In the genomic region with DNA sequence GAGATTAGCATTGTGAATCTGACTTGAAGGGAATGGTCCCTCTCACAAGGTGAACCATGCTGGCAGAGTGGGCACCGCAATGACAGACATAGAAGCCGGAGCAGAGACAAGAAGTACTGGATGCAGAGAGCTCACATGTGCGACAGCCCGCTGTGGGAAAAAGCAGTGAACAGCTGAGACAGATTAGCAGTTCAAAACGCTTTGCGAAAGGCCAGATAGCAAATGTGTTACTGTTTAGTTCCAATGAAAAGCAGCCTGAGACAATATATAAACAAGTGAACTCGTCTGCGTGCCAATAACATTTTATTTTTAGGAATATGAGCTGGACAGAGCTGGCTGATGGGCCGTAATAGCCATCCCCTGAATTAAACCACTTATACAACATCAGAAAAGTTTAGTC, we compare ENCODE assay signal across 24 mouse cellular contexts. TPM values are rescaled to one million over a fixed set of nuclear protein-coding genes. Genes with fewer than 3 reads are reported as not detected.
DNase-seq lines count a peak whose midpoint lies in the region; ATAC-seq and TF ChIP-seq lines count a peak whose summit lies in the region.
"Had no signal": no experiment of that assay in that cellular context is flagged by ENCODE, and none has a peak within 500 bp of the region (broad histone marks: within the 10 kb centered on the region; RNA-seq: fewer than 3 reads in every experiment).

No protein-coding gene starts in this region.

- no peak overlapping the region for H3K4me3 ChIP-seq in heart, adult 2 months
- no peak overlapping the region for H3K4me3 ChIP-seq in lung, postnatal 0 days (ENCODE audit: low read depth, low read length)
- H3K4me3 ChIP-seq: heart, embryonic 10.5 days; hindbrain, embryonic 15.5 days; neural tube, embryonic 15.5 days had no signal

- no peak for TF ChIP-seq EP300 in heart, adult 2 months (IDR thresholded peaks at IDR 0.05; ENCODE audit: insufficient read depth, low read depth, low read length)
- peak; percentile 8; the same call in 1 of the 2 replicates for TF ChIP-seq EP300 in lung, postnatal 0 days (IDR thresholded peaks at IDR 0.05)

- no peaks in the 10 kb centered on the region for H3K27me3 ChIP-seq in heart, adult 2 months (ENCODE audit: control insufficient read depth, insufficient read depth, low read length)
- no peaks in the 10 kb centered on the region for H3K27me3 ChIP-seq in lung, postnatal 0 days (replicated peaks; ENCODE audit: insufficient read depth, low read length)
- H3K27me3 ChIP-seq: hindbrain, embryonic 15.5 days; neural tube, embryonic 15.5 days had no signal

- no peaks in the 10 kb centered on the region for H3K79me2 ChIP-seq in heart, adult 2 months (replicated peaks; ENCODE audit: control insufficient read depth, insufficient read depth, low read length)

- no peak overlapping the region for H3K9ac ChIP-seq in heart, adult 2 months (ENCODE audit: low read depth, low read length)
- no peak overlapping the region for H3K9ac ChIP-seq in lung, postnatal 0 days (replicated peaks; ENCODE audit: low read depth)
- H3K9ac ChIP-seq: hindbrain, embryonic 15.5 days; neural tube, embryonic 15.5 days had no signal

- ATAC-seq in lung, postnatal 0 days = peak; percentile 63
- ATAC-seq in activated CD4-positive, CD25-positive, alpha-beta regulatory T cell, adult 4 months = no peak
- ATAC-seq: forebrain, embryonic 16.5 days; intestine, embryonic 16.5 days; Patski had no signal

- H3K9me3 ChIP-seq in lung, postnatal 0 days (ENCODE audit: low read length) = no peaks in the 10 kb centered on the region
- H3K9me3 ChIP-seq: heart, embryonic 10.5 days; hindbrain, embryonic 15.5 days; neural tube, embryonic 15.5 days had no signal

- no peak for TF ChIP-seq POLR2A in heart, adult 2 months (IDR thresholded peaks at IDR 0.05; ENCODE audit: insufficient read depth, low read depth, low read length)

- WGBS in heart, adult 2 months = 40% methylated on average over 9 of the region's 9 CpGs
- 51% methylated on average over 9 of the region's 9 CpGs for WGBS in lung, postnatal 0 days

- intact Hi-C loops in heart, postnatal 10 days (cut with DNase I) = no loop called here
- intact Hi-C loops in heart, adult 2 months (cut with DNase I) = no loop called here

- H3K27ac ChIP-seq in heart, adult 2 months = no peak overlapping the region
- H3K27ac ChIP-seq in lung, postnatal 0 days (ENCODE audit: low read length) = no peak overlapping the region
- H3K27ac ChIP-seq: heart, embryonic 10.5 days; hindbrain, embryonic 15.5 days; macrophage; neural tube, embryonic 15.5 days had no signal

- TF ChIP-seq CTCF in heart, adult 2 months (IDR thresholded peaks at IDR 0.05) = no peak
- no peak for TF ChIP-seq CTCF in lung, postnatal 0 days (IDR thresholded peaks at IDR 0.05)

- peak; percentile 19 to 23 for DNase-seq in heart, postnatal 10 days
- DNase-seq in heart, adult 2 months = no peak
- DNase-seq in lung, postnatal 0 days (ENCODE audit: low spot score) = peak; percentile 86
- DNase-seq in lung, adult 18-20 months = no peak
- DNase-seq in forelimb bud, embryonic 11.5 days (ENCODE audit: low read depth, low spot score) = peak; percentile 41
- DNase-seq in thymus, adult 18-20 months = no peak
- DNase-seq: adrenal gland, postnatal 36 days; B cell, adult 2 months; cerebellum, adult 2 months; heart, postnatal 36 days; kidney, postnatal 25 days; layer of hippocampus, adult 9-11 months; liver; right cerebral cortex, postnatal 25 days; thymus, postnatal 4 days had no signal

- H3K4me2 ChIP-seq in lung, postnatal 0 days (replicated peaks; ENCODE audit: low read depth, low read length) = no peak overlapping the region
- H3K4me2 ChIP-seq: hindbrain, embryonic 15.5 days; midbrain, embryonic 11.5 days; neural tube, embryonic 15.5 days had no signal

- peaks cover 2% of the 10 kb centered on the region; the same call in 1 of the 2 replicates for H3K4me1 ChIP-seq in heart, adult 2 months (ENCODE audit: control insufficient read depth, insufficient read depth, low read length)
- H3K4me1 ChIP-seq in lung, postnatal 0 days (ENCODE audit: insufficient read depth, low read depth, low read length) = 0 out of 2 replicates have a peak, but pooled peaks cover 4% of the 10 kb centered on the region
- H3K4me1 ChIP-seq: hindbrain, embryonic 15.5 days; neural tube, embryonic 15.5 days had no signal

- H3K36me3 ChIP-seq in heart, adult 2 months (ENCODE audit: control insufficient read depth, insufficient read depth, low read length) = no peaks in the 10 kb centered on the region
- no peaks in the 10 kb centered on the region for H3K36me3 ChIP-seq in lung, postnatal 0 days (ENCODE audit: insufficient read depth, low read length)
- H3K36me3 ChIP-seq: heart, embryonic 10.5 days; hindbrain, embryonic 15.5 days; neural tube, embryonic 15.5 days had no signal

RNA-seq across cellular contexts. Expression of gene Eid1, which starts 8.9 kb away (rescaled TPM):
- 10 to 100 TPM; 73.4 to 85.2 TPM for total RNA-seq in heart, postnatal 10 days (2021)
- total RNA-seq in heart, adult 2 months (2021) = 10 to 100 TPM; 44.3 to 45.7 TPM
- 12.6 and 16.0 TPM in 2 replicates for polyA plus RNA-seq in heart, adult 2 months (2012; rRNA removed)
- 91.4 and 104 TPM in 2 replicates for polyA plus RNA-seq in lung, postnatal 0 days (2015; fragmentation: Nextera tagmentation; extraction: Ambion mirVana)
- polyA plus RNA-seq in activated CD4-positive, CD25-positive, alpha-beta regulatory T cell, adult 4 months (2017; shearing (Covaris generic)) = 1 to 10 TPM; 6.4 to 9.9 TPM

RNA-seq across cellular contexts. Expression of gene Shc4, which starts 42.1 kb away (rescaled TPM):
- total RNA-seq in heart, postnatal 10 days (2021) = under 1 TPM; 0.77 TPM
- under 1 TPM; 0.44 to 0.77 TPM for total RNA-seq in heart, adult 2 months (2021)
- 0.31 and 0.38 TPM in 2 replicates for polyA plus RNA-seq in heart, adult 2 months (2012; rRNA removed)
- polyA plus RNA-seq in lung, postnatal 0 days (2015; fragmentation: Nextera tagmentation; extraction: Ambion mirVana) = 0.72 and 0.74 TPM in 2 replicates
- under 1 TPM; 0.17 to 0.50 TPM for polyA plus RNA-seq in activated CD4-positive, CD25-positive, alpha-beta regulatory T cell, adult 4 months (2017; shearing (Covaris generic))

RNA-seq across cellular contexts. Expression of gene Cep152, which starts 56.9 kb away (rescaled TPM):
- total RNA-seq in heart, postnatal 10 days (2021) = 1 to 10 TPM; 2.3 to 2.4 TPM
- total RNA-seq in heart, adult 2 months (2021) = 1 to 10 TPM; 1.4 TPM
- 0.51 and 1.2 TPM in 2 replicates for polyA plus RNA-seq in heart, adult 2 months (2012; rRNA removed)
- 1.3 and 1.8 TPM in 2 replicates for polyA plus RNA-seq in lung, postnatal 0 days (2015; fragmentation: Nextera tagmentation; extraction: Ambion mirVana)
- 1 to 10 TPM; 5.9 to 6.8 TPM for polyA plus RNA-seq in activated CD4-positive, CD25-positive, alpha-beta regulatory T cell, adult 4 months (2017; shearing (Covaris generic))

Comparison
In these comparisons a context has a peak if more than half of its experiments do, and no peak if none do; other contexts are left out.
1. DNase-seq: peak in heart, postnatal 10 days (2 of 2), lung, postnatal 0 days (single experiment) and forelimb bud, embryonic 11.5 days (single experiment); none in heart, adult 2 months (0 of 2), lung, adult 18-20 months (0 of 2) and thymus, adult 18-20 months (0 of 2).